8 mouse cellular contexts compared by ENCODE assay signal in the genomic region with DNA sequence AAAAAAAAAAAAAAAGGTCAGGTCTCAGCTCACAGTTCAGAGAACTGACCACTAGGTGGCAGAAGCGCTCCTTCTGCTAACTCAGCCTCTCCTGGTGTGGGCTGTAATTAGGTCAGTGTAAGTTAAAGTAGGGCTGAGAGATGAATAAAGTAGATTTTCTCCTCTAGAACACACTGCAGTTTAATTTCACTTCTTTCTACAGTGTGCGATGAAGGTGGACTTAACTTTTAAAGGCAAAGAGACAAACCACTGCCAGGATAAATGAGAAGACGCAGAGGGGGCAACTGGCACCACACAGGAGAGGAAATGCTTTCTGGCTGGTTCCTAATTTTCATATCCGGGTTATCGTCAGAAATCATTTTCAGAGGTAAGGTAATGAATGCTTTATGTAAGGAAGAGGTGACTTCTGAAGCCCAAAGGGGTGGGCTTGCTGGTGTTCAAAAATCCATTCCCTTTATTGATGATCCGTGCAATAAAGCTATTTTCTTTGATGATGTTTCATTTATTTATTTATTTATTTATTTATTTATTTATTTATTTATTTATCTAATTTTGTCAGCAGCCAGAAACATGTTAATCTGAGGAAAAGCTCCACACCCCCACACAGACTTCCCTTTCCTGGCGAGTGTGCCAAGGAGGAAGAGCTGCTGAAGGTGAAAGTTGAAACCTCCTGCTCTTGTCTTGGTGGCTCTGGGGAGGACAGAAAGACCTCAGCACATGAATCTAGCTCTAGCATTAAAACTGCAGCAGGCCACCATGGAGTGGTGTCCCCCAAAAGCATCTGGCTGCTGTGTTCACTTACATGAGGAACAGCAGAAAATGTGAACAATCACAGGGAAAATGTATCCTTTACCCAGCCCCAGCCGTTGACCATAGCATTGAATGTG.
DNase-seq lines count a peak whose midpoint lies in the region; ATAC-seq lines count a peak whose summit lies in the region.

No protein-coding gene starts in this region.

- H3K4me3 ChIP-seq in heart, embryonic 11.5 days (ENCODE audit: low read depth, low read length), result no peak overlapping the region
- H3K4me3 ChIP-seq in limb, embryonic 10.5 days, result no peak overlapping the region
- H3K4me3 ChIP-seq in midbrain, embryonic 12.5 days, result no peak overlapping the region

- no peaks in the 10 kb centered on the region for H3K9me3 ChIP-seq in heart, embryonic 11.5 days (replicated peaks; ENCODE audit: control insufficient read depth, low read length)
- no peaks in the 10 kb centered on the region for H3K9me3 ChIP-seq in limb, embryonic 10.5 days (replicated peaks)
- no peaks in the 10 kb centered on the region for H3K9me3 ChIP-seq in midbrain, embryonic 12.5 days

- H3K36me3 ChIP-seq in heart, embryonic 11.5 days (ENCODE audit: control insufficient read depth, insufficient read depth, low read length), result no peaks in the 10 kb centered on the region
- H3K36me3 ChIP-seq in limb, embryonic 10.5 days, result no peaks in the 10 kb centered on the region
- no peaks in the 10 kb centered on the region for H3K36me3 ChIP-seq in midbrain, embryonic 12.5 days

- H3K4me1 ChIP-seq in heart, embryonic 11.5 days (ENCODE audit: control insufficient read depth, insufficient read depth, low read length), result no peaks in the 10 kb centered on the region
- 0 out of 2 replicates have a peak, but pooled peaks cover 7% of the 10 kb centered on the region for H3K4me1 ChIP-seq in limb, embryonic 10.5 days
- peaks cover 4% of the 10 kb centered on the region for H3K4me1 ChIP-seq in midbrain, embryonic 12.5 days

- H3K27ac ChIP-seq in heart, embryonic 11.5 days (ENCODE audit: low read depth, low read length), result no peak overlapping the region
- peak overlapping the region; percentile 39; the same call in 1 of the 2 replicates for H3K27ac ChIP-seq in limb, embryonic 10.5 days
- H3K27ac ChIP-seq in midbrain, embryonic 12.5 days (replicated peaks), result no peak overlapping the region

- ATAC-seq in heart, embryonic 11.5 days (replicated peaks; ENCODE audit: insufficient number of reproducible peaks, low FRiP score, low TSS enrichment), result no peak
- peak; percentile 92 for ATAC-seq in granulocyte monocyte progenitor cell, adult 5-6 weeks (replicated peaks; ENCODE audit: poor library complexity, severe bottlenecking)
- ATAC-seq in midbrain, embryonic 12.5 days (ENCODE audit: low FRiP score, low read depth), result peak; percentile 84

- H3K27me3 ChIP-seq in heart, embryonic 11.5 days (ENCODE audit: control insufficient read depth, insufficient read depth, low read length), result no peaks in the 10 kb centered on the region
- no peaks in the 10 kb centered on the region for H3K27me3 ChIP-seq in limb, embryonic 10.5 days (ENCODE audit: low read depth, poor library complexity, severe bottlenecking)
- H3K27me3 ChIP-seq in midbrain, embryonic 12.5 days, result no peaks in the 10 kb centered on the region

- H3K4me2 ChIP-seq in heart, embryonic 11.5 days, result no peak overlapping the region
- peak overlapping the region; percentile 9; the same call in 1 of the 2 replicates for H3K4me2 ChIP-seq in midbrain, embryonic 12.5 days (replicated peaks)

- DNase-seq in heart, adult 11 months, result peak; percentile 94
- peak; percentile 76 for DNase-seq in embryo, embryonic 9.5 days (ENCODE audit: extremely low spot score)
- DNase-seq in kidney, adult 18-20 months, result peak; percentile 67
- DNase-seq in limb, embryonic 10.5 days (ENCODE audit: low spot score), result peak; percentile 83
- DNase-seq in skeletal muscle tissue, adult 2 months (ENCODE audit: low read depth, low spot score), result peak; percentile 72

- no peak overlapping the region for H3K9ac ChIP-seq in heart, embryonic 11.5 days (ENCODE audit: low read depth, low read length)
- no peak overlapping the region for H3K9ac ChIP-seq in midbrain, embryonic 12.5 days (replicated peaks)

- 42% methylated on average over 8 of the region's 8 CpGs for WGBS in heart, embryonic 11.5 days (ENCODE audit: insufficient replicate concordance)
- WGBS in limb, embryonic 10.5 days, result 50% methylated on average over 8 of the region's 8 CpGs
- WGBS in midbrain, embryonic 12.5 days, result 39% methylated on average over 8 of the region's 8 CpGs
